Mouse (Mus musculus) heart, adult 8-10 months (tissue): ENCODE results near the gene Dot1l. TPM values are rescaled to one million over a fixed set of nuclear protein-coding genes. Genes with fewer than 3 reads are reported as not detected.
A peak's percentile ranks its signal among the peaks of the same experiment; 100 is the strongest.
"Not testable (repeated sequence)": the region's sequence is repeated elsewhere in the genome, so short reads cannot be mapped to it uniquely, and the experiment has no call there.

Experiments
- DNase-seq: peaks from one replicate; pipeline ENCODE4 v3.0.0; 2022; ENCODE audit warnings: low spot score
- total RNA-seq, 4 experiments: library from RNA; stranded (reverse); gene quantifications; 2 replicates each; pipeline ENCODE4 v1.2.4; 2022

Dot1l gene
- total RNA-seq, 4 experiments from 2014 or later: 13.3 to 24.1 (median 19.8) TPM

- no peak for DNase-seq
These were observed 54.1 kb downstream of the Dot1l start for GRCm38 (mm10) chr10:80808985-80809632.

GRCm38 (mm10) chr10:80810084-80810483 is 55.1 kb downstream of the Dot1l start:
- no peak for DNase-seq

- DNase-seq: no peak
These were observed 57.5 kb downstream of the Dot1l start for GRCm38 (mm10) chr10:80812391-80813041.

- DNase-seq: no peak
These were observed 58.4 kb downstream of the Dot1l start, which contains the start of gene Jsrp1 for GRCm38 (mm10) chr10:80813366-80813765. TSS of gene Jsrp1 (minus strand) at chr10:80813498.

- DNase-seq: no peak
These were observed 59.8 kb downstream of the Dot1l start for GRCm38 (mm10) chr10:80814800-80815199.

GRCm38 (mm10) chr10:80816303-80816702 is 61.3 kb downstream of the Dot1l start:
- not testable (repeated sequence) for DNase-seq

- no peak for DNase-seq
These were observed 62.2 kb downstream of the Dot1l start for GRCm38 (mm10) chr10:80817164-80817563.

GRCm38 (mm10) chr10:80817955-80818354 is 62.9 kb downstream of the Dot1l start:
- DNase-seq: not testable (repeated sequence)

GRCm38 (mm10) chr10:80818599-80819281 is 63.7 kb downstream of the Dot1l start:
- no peak for DNase-seq

- DNase-seq: no peak
These were observed 64.4 kb downstream of the Dot1l start for GRCm38 (mm10) chr10:80819406-80819805.

GRCm38 (mm10) chr10:80821991-80822390 is 67.0 kb downstream of the Dot1l start:
- DNase-seq: no peak

- no peak for DNase-seq
These were observed 67.5 kb downstream of the Dot1l start for GRCm38 (mm10) chr10:80822528-80822927.

- DNase-seq: no peak
These were observed 68.3 kb downstream of the Dot1l start for GRCm38 (mm10) chr10:80823316-80823715.

- DNase-seq: no peak
These were observed 69.0 kb downstream of the Dot1l start for GRCm38 (mm10) chr10:80823847-80824643.

GRCm38 (mm10) chr10:80824827-80825226 is 69.8 kb downstream of the Dot1l start:
- no peak for DNase-seq

- DNase-seq: peak; percentile 100
These were observed 71.4 kb downstream of the Dot1l start, which contains the start of gene Oaz1 for GRCm38 (mm10) chr10:80826151-80827062. TSS of gene Oaz1 (plus strand) at chr10:80826656.

- DNase-seq: no peak
These were observed 72.3 kb downstream of the Dot1l start for GRCm38 (mm10) chr10:80827063-80827869.

- no peak for DNase-seq
These were observed 72.9 kb downstream of the Dot1l start for GRCm38 (mm10) chr10:80827870-80828420.

- not testable (repeated sequence) for DNase-seq
These were observed 73.6 kb downstream of the Dot1l start for GRCm38 (mm10) chr10:80828587-80828986.
